Mouse (Mus musculus): ENCODE results near the gene Itgb5.

DNA sequence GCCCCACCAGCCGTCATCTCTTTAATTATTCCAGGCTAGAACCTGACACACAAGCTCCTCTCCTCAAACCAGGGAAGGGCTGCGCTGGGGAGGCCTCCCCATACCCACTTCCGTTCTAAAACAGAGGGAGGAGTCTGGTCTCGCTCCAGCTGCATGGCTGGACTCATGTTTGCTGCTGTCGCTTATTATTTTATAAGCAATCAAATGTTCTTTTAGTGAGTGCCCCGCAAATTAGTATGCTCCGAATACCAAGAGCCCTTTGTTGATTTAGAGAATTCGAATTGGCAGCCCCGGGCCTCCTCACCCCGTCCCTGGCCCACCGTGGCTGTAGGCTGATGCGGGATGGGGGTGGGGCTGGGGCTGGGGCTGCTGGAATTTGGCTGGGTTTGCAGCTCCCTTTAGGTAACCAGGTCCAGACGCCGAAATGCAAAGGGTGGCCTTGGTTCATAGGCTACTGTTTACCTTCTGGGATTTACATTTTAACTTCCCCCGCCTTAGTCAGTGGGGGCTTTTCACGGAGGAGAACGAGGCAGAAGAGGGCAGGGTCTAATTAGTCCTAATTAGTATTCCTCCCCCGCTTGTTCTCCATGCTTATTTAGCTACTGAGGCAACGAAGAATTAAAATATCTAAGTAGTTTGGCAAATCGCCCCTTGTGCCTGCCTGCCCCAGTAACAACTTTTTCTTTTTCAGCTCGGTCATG lies 3.4 kb downstream of the Itgb5 start:
- TF ChIP-seq POLR2A (IDR thresholded peaks at IDR 0.05; ENCODE audit: borderline replicate concordance, low read depth, low read length) (no peak), CTCF (IDR thresholded peaks at IDR 0.05; ENCODE audit: low read depth, low read length) (no peak)

All from bone marrow macrophage, adult 2 months (primary cell).